Mouse (Mus musculus) stomach, embryonic 14.5 days (tissue): ENCODE measurements at regions not wholly inside any gene's neighbourhood (a gene's known extent, or its start where the extent isn't known, plus 50 kb on each side); places are given as distances from the start of the nearest gene placed in this dataset.

Source experiments
- ATAC-seq: fragments of 200-750 bp; cut with Nextera tagmentation; 2 replicates; pipeline ENCODE4 v1.8.0; 2017; ENCODE audit warnings: low read depth, moderate TSS enrichment; ENCODE audit not compliant: insufficient number of reproducible peaks, insufficient read depth, low FRiP score
- H3K27ac ChIP-seq: fragments of 300-500 bp; sonication (generic); 2 replicates; pipeline ENCODE4 v1.5.1; 2014; ENCODE audit warnings: mild to moderate bottlenecking, low read length, moderate library complexity, mixed read lengths
- H3K27me3 ChIP-seq: fragments of 300-500 bp; sonication (generic); 2 replicates; pipeline ENCODE4 v1.6.1; 2014; ENCODE audit warnings: low read length, control low read depth, mixed read lengths; ENCODE audit not compliant: control insufficient read depth, insufficient read depth
- H3K36me3 ChIP-seq: fragments of 300-500 bp; sonication (generic); 2 replicates; pipeline ENCODE4 v1.6.1; 2014; ENCODE audit warnings: mild to moderate bottlenecking, control low read depth, low read length, moderate library complexity, mixed read lengths; ENCODE audit not compliant: control insufficient read depth, insufficient read depth
- H3K4me1 ChIP-seq: fragments of 300-500 bp; sonication (generic); 2 replicates; pipeline ENCODE4 v1.6.1; 2014; ENCODE audit warnings: low read length, control low read depth, mixed read lengths; ENCODE audit not compliant: control insufficient read depth, insufficient read depth
- H3K4me2 ChIP-seq: fragments of 300-500 bp; sonication (generic); replicated peaks from 2 replicates; pipeline ENCODE4 v1.6.1; 2014; ENCODE audit warnings: low read depth, low read length, control low read depth
- H3K4me3 ChIP-seq: fragments of 300-500 bp; sonication (generic); 2 replicates; pipeline ENCODE4 v1.5.1; 2014; ENCODE audit warnings: low read depth, low read length, control low read depth
- H3K9ac ChIP-seq: fragments of 300-500 bp; sonication (generic); replicated peaks from 2 replicates; pipeline ENCODE4 v1.6.1; 2014; ENCODE audit warnings: low read depth, mild to moderate bottlenecking, control low read depth, low read length, moderate library complexity, mixed read lengths
- H3K9me3 ChIP-seq: fragments of 300-500 bp; sonication (generic); 2 replicates; pipeline ENCODE4 v1.6.1; 2016; ENCODE audit warnings: low read depth, low read length, control low read depth; ENCODE audit not compliant: control insufficient read depth
- WGBS: fragments of 180-500 bp; shearing (Covaris S2); extraction: QIAGEN DNeasy Blood & Tissue Kit; methylation state at CpG from one replicate; pipeline ENCODE4 v1.1.7; 2014; 5-methylcytosine and 5-hydroxymethylcytosine counted together

- H3K27ac ChIP-seq = no peak overlapping the region
- H3K4me2 ChIP-seq = no peak overlapping the region
- no peak overlapping the region for H3K4me3 ChIP-seq
- H3K27me3 ChIP-seq = no peaks in the 10 kb centered on the region
- H3K9ac ChIP-seq = no peak overlapping the region
- H3K36me3 ChIP-seq = no peaks in the 10 kb centered on the region
- WGBS = 75% methylated on average over 5 of the region's 5 CpGs
- no peaks in the 10 kb centered on the region for H3K9me3 ChIP-seq
- no peaks in the 10 kb centered on the region for H3K4me1 ChIP-seq
- ATAC-seq = no peak
These were observed 519.8 kb upstream of the Arid1b start for GRCm38 (mm10) chr17:4474350-4474749.

DNA sequence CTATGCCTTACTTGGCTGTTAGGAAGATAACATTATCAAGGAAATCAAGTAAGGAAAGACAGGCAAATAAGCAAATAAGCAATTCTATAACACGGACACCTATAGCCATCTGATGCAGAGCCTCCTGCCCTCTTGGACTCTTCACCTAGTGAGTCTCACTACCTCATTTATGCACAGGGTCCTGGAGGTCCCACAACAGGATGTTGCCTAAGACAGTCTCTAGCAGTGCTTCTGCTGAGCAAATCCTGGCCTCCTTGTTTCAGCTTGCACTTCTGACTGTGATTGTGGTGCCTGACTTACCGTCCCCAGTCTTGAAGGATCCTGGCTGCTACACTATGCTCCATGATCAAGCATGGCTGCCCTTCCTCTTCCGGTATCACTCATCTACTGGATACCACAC is 518.5 kb upstream of the Arid1b start:
- 90% methylated on average over 3 of the region's 3 CpGs for WGBS
- Histone ChIP-seq H3K9ac (no peak overlapping the region), H3K4me3 (no peak overlapping the region)

DNA sequence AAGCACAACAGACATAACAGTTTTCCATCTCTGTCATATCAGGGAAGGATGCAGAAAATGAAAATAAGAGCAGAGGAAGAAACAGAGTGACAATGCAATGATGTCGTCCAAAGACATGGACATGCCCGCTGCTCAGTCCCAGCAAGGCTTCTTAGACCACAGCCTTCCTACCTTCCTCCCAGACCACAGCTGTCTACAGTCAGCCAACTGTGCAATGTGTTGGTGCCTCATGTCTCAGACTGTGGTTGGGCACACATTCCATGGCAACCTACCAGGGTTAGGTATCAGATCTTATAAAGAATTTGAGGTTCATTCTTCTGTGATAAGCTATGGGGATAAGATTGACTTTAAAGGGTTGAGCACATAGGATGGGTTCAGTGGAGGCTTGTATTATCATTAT is 499.7 kb upstream of the Arid1b start:
- Histone ChIP-seq H3K27me3 (no peaks in the 10 kb centered on the region), H3K36me3 (no peaks in the 10 kb centered on the region), H3K4me3 (no peak overlapping the region), H3K4me2 (no peak overlapping the region), H3K27ac (no peak overlapping the region), H3K9ac (no peak overlapping the region), H3K4me1 (no peaks in the 10 kb centered on the region), H3K9me3 (no peaks in the 10 kb centered on the region; the same call in 1 of the 2 replicates)
- 97% methylated on average over 2 of the region's 2 CpGs for WGBS
- no peak for ATAC-seq

More for the DNA sequence above, 518.5 kb upstream of the Arid1b start:
- H3K27me3 ChIP-seq = no peaks in the 10 kb centered on the region
- no peak overlapping the region for H3K27ac ChIP-seq
- H3K9me3 ChIP-seq = no peaks in the 10 kb centered on the region
- H3K4me1 ChIP-seq = no peaks in the 10 kb centered on the region
- H3K36me3 ChIP-seq = no peaks in the 10 kb centered on the region
- no peak overlapping the region for H3K4me2 ChIP-seq
- ATAC-seq = no peak

DNA sequence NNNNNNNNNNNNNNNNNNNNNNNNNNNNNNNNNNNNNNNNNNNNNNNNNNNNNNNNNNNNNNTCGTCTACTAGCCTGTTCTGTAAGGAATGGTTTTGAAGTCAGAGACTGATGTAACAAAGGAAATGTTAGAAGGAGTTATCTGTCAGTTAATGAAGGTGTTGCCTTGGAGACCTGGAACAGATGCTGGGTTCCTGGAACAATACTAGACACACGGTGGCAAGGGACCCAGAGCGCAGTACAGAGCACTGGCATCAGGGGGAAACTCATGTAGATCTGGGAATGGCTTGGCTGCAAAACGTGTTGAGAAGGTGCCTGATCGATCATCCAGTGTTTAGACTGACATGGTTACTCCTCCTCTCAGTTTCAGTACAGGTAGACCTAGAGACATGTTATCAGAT is 493.6 kb upstream of the Arid1b start:
- WGBS = 75% methylated on average over 5 of the region's 5 CpGs
- ATAC-seq = no peak

GRCm38 (mm10) chr17:4501029-4501428 is 493.1 kb upstream of the Arid1b start:
- no peak for ATAC-seq
- no peaks in the 10 kb centered on the region for H3K9me3 ChIP-seq
- H3K4me3 ChIP-seq = no peak overlapping the region
- H3K4me1 ChIP-seq = no peaks in the 10 kb centered on the region
- no peaks in the 10 kb centered on the region for H3K27me3 ChIP-seq
- WGBS = 80% methylated on average over 1 of the region's 1 CpGs
- H3K36me3 ChIP-seq = no peaks in the 10 kb centered on the region
- H3K9ac ChIP-seq = no peak overlapping the region
- H3K4me2 ChIP-seq = no peak overlapping the region
- no peak overlapping the region for H3K27ac ChIP-seq

More for the DNA sequence above, 493.6 kb upstream of the Arid1b start:
- Histone ChIP-seq H3K4me1 (no peaks in the 10 kb centered on the region), H3K36me3 (no peaks in the 10 kb centered on the region), H3K9me3 (no peaks in the 10 kb centered on the region; the same call in 1 of the 2 replicates), H3K4me2 (no peak overlapping the region), H3K27me3 (no peaks in the 10 kb centered on the region), H3K9ac (no peak overlapping the region), H3K4me3 (no peak overlapping the region), H3K27ac (no peak overlapping the region)

- Histone ChIP-seq H3K4me3 (no peak overlapping the region), H3K9me3 (no peaks in the 10 kb centered on the region), H3K4me2 (no peak overlapping the region), H3K36me3 (no peaks in the 10 kb centered on the region), H3K9ac (no peak overlapping the region), H3K4me1 (no peaks in the 10 kb centered on the region), H3K27ac (no peak overlapping the region), H3K27me3 (no peaks in the 10 kb centered on the region)
- 61% methylated on average over 6 of the region's 6 CpGs for whole genome bisulfite sequencing
- ATAC-seq = no peak
These were observed 489.2 kb upstream of the Arid1b start for GRCm38 (mm10) chr17:4504951-4505350.

- ATAC-seq = no peak
- H3K27ac ChIP-seq = no peak overlapping the region
- WGBS = 81% methylated on average over 3 of the region's 3 CpGs
- no peaks in the 10 kb centered on the region for H3K27me3 ChIP-seq
- no peak overlapping the region for H3K4me3 ChIP-seq
- no peaks in the 10 kb centered on the region for H3K9me3 ChIP-seq
- H3K36me3 ChIP-seq = no peaks in the 10 kb centered on the region
- no peaks in the 10 kb centered on the region for H3K4me1 ChIP-seq
- no peak overlapping the region for H3K9ac ChIP-seq
- no peak overlapping the region for H3K4me2 ChIP-seq
These were observed 484.6 kb upstream of the Arid1b start for GRCm38 (mm10) chr17:4509506-4509905.

DNA sequence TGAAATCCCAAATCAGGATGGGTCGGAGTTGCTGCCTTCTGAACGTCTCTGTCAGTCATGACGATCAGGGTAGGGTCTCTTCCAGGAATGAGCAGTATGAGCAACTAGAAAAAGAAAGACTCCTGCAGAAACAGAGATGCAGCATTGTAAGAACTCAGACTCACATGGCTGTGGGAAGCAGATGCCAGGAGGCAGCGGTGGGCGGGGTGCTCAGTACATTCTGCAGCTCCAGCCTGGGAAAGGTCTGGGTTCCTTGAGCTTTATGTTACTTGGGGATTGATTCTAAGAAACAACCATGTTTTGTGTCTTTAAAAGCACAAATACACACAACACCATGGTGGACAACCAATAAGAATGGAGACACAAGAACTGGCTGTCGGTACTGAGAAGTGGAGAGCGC is 478.0 kb upstream of the Arid1b start:
- Histone ChIP-seq H3K9me3 (no peaks in the 10 kb centered on the region), H3K27me3 (no peaks in the 10 kb centered on the region), H3K9ac (no peak overlapping the region), H3K36me3 (no peaks in the 10 kb centered on the region), H3K4me1 (no peaks in the 10 kb centered on the region), H3K4me2 (no peak overlapping the region), H3K27ac (no peak overlapping the region), H3K4me3 (no peak overlapping the region)
- WGBS = 81% methylated on average over 7 of the region's 7 CpGs
- ATAC-seq = no peak

GRCm38 (mm10) chr17:4516846-4517245 is 477.3 kb upstream of the Arid1b start:
- Histone ChIP-seq H3K4me1 (no peaks in the 10 kb centered on the region), H3K4me2 (no peak overlapping the region), H3K9me3 (no peaks in the 10 kb centered on the region), H3K27me3 (no peaks in the 10 kb centered on the region), H3K27ac (no peak overlapping the region), H3K9ac (no peak overlapping the region), H3K36me3 (no peaks in the 10 kb centered on the region), H3K4me3 (no peak overlapping the region)
- no peak for ATAC-seq
- 65% methylated on average over 3 of the region's 3 CpGs for WGBS
